Mouse (Mus musculus) Muller cell, postnatal 12 days (primary cell): Measurements from ENCODE around the gene Ankrd17.

ENCODE experiments used
- DNase-seq: peaks from one replicate; pipeline ENCODE4 v3.0.0-alpha.2; 2015; ENCODE audit errors: inconsistent ontology term

Gene Ankrd17

DNA sequence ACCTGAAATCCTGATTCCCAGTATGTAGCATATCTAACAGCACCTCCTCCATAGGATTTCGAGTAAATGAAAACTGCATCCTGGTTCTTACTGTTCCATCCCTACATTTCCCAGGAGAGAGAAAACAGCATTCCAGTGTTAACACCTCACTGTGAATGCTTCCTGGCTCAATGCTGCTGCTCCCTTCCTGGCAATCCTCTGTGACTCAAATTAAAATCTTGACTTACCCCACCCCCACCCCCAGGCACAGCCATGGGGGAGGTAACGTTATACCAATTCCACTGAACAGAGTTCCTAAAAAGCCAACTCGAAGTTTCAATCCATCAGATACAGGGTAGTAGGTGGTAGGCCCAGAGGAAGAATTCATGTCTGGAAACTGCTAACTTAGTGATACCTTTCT, 143.4 kb downstream of the Ankrd17 start:
- peak; percentile 40 for DNase-seq

DNA sequence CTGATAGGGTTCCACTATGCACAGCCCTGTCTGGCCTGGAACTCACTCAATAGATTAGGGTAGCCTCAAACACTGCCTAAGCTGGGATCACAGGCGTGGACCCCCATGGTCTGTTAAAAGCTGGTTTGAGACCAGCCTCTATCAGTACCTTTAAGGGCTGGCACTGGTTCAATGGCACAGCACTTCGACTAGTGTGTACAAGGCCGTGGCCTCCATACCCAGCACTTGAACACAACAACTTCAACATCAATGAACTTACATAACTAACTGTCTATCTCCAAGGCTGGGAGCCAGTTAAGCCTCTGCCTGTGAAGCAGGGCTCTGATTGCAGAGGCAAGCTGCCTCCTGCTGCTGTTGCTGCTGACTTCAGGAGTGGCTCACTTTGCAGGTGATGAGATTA, 148.6 kb downstream of the Ankrd17 start:
- no peak for DNase-seq

DNA sequence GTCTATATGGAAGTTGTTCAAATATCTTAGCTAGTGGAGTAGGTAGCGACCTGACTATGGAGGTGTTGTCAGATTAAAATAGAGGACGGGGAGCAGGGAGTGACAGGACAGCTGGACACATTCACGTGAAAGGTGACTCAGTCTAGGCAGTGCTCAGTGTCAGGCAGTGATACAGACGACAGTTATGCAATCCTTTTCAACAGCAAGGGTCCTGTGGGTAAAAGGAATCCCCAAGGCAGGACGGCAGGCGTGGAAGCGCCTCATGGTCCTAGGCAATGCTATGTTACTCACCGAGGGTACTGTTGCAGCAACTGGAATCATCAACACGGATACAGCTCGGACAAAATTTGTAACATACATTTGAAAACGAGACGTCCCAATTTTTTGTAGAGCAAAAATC, 149.2 kb downstream of the Ankrd17 start:
- DNase-seq = no peak

DNA sequence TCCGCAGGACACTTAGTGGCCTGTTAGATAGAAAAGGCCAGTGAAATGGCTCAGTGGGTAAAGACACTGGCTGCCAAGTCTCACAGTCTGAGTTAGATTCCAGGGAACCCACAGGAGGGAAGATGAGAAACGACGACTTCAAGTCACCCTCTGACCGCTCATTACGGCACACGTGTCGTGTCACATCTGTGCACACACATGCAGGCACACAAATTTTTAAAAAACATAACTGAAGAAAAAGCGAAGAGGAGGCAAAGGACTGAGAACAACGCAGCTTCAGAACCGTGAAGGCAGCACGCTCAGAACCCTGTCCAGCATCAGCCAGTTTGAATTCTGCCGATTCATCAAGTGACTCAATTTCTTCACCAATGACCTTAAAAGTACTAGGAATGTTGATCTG, 153.0 kb downstream of the Ankrd17 start:
- DNase-seq = no peak

DNA sequence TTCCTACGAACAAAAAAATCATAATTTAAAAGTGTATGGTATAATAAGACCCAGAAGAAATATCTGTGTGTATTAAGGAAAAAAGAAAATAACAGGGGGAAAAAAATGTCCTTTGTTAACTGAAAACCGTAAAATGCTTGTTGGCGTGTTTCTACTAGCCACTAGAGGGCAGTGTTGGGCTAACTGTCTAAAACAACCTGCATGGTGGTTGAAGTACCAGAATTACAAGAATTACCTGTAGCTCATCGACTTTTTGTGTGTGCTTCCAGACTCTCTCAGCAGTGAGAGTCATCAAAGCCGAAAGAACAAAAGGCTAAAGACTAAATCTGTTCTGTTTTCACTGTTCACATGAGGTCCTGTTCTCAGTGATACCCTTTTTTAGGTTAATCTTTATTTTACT, 163.2 kb downstream of the Ankrd17 start:
- no peak for DNase-seq

DNA sequence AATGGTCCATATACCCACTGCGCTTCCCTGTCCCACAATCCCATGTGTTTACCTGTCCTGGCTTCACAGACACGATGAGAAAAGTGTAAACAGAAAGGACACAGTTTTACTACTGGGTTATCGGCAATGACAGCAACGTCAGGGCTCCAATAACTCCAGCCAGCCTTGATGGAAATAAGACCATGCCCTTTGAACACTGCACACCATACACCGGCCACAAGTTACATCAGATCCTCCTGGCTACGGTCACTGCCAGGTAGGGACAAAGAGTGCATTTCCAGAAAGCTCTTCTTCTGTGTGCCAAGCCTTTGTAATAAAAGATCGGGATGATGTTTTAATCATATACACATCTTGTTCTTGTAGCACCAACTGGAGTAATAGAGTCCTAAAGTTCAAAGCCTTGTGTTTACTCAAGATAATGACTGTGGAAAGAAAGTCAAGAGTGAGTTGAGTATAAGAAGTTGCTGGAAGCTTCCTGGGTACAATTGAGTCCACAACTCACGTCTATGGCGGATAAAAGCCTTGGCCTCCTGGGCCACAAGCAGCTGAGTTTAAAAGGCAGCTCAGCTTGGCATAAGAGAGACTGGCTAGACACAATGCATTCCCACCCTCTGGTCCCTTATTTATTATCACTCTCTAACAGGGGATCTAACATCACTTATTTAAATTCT, 163.8 kb downstream of the Ankrd17 start:
- DNase-seq = no peak

DNA sequence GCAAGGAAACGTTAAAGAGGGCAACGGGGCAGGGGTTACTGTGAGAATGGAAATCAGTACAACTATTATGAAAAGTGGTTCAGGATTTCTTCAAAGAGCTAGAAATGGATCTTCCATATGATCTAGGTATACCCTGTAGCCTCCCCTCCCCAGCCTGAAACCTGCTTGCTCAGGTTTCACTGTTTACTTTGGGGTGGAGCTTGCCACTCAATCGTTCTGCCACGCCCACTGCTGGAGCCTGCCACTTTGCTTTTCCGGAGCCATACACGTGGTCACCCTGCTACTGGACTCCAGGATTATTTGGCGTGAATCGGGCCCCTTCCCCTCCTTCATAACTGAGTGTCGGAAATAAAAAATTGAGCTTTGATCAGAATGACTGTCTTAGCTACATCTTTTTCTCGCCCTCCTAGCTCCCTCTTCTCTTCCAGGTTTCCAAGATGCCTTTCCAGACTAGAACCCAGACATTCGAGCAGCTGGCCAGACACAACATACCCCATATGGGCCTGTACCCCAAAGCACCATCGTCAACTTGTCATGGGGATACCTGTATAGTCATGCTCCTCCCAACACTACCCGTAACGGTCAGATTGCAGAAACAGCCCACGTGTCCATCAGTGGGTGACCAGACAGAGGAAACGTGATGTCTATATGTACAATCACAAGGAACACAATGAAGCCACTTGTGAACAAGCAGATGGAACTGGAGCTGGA, 166.3 kb downstream of the Ankrd17 start:
- no peak for DNase-seq

DNA sequence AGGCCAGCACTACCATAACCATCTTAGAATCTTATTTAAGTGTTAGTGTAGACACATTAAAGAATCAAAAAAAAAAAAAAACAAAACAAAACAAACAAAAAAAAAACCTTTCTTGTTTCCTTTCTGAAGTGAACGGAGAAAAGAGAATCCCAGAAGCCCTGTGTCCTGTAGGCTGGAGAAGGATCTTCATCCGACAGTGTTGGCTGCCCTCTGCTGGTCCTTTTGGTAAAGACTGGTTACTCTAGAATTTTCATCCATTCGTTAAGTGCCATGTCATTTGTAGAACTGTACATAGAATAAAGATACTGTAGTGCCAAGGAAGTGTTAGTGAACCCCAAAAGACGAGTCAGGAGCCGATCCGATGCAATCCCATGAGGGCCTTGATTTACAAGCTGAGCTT, 171.5 kb downstream of the Ankrd17 start:
- peak; percentile 26 for DNase-seq

DNA sequence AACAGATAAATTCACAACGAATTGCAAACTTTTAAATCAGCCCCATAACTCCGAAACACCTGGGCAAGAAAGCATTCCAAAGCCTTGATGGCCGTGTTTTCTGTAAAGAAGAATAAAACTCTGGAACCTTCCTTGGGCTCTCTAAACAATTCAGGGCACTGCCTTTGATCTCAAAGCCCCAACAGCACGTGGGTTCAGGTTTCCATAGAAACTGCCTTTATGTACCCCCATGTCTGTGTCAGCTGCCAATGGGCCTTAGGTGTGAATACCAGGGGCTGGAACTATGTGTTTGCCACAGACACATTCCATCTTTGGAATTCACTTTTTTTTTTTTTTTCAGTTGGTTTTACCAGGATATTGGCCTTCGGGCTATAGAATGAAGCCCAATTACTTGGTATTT, 183.6 kb downstream of the Ankrd17 start:
- DNase-seq = peak; percentile 22

DNA sequence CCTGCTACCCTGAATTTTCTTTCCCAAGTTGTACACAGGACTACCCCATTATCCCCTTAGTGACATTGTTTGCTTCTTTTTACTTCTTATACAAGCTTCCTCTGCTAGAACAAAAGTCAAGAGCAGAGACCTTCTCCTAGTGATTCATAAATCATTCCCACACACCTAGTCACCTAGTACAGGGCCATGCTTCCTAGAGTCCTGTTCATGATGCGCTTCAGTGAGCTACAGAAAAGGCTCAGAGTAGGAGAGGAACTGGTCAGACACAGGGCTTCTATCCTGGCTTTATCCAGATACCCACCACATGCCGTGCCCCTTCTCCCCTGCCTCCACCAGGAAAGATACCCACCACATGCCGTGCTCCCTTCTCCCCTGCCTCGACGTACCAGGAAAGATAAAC, 187.3 kb downstream of the Ankrd17 start:
- DNase-seq = no peak

DNA sequence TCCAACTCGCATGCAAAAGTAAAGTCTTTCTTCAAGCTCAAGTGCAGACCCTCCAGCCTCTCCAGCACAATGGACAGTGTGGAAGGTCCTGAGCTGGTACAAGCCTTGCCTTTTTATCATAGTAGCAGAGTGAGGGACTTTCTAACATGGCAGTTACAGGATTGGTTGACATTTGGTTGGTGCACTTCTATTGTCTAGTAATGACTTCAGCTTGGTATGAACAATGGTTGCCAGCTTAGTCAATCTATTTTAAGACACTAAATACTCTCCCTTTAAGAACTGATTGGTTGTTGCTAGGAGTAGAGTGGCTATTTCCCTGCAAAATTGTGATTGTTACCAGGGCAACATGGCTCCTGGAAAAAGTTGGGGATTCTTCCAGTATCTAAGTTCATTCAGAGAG, 188.3 kb downstream of the Ankrd17 start:
- DNase-seq = no peak
